Mouse (Mus musculus): ENCODE data around the gene Net1.

DNA sequence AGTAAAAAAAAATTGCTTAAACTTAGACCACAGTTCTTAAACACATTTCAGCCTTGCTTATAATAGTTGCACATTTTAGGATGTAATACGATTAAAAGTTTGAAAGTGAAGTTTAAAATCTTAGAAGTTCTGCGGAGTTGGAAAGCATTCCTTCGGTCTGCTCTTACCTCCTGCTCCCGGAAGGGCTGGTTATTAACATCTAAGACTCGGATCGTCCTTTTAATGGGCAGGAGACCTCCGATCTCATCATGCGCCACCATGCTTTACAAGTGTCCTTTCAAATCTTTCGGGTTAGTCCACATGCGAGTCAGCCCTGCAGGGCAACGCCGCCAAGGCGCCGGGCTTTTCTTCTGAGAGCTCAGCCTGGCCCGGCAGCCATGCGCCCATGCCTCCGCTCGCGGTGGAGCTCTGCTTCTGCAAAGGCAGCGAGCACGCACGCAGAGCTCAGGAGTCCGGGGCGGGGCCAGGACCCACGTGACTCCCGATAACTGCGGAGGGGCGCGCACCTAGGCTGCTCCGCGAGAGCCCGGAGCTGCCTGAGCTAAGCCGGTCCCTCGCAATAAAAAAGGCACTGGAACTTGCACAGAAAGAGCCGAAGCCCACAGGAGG lies 24.8 kb downstream of the Net1 start:
- TF ChIP-seq CTCF (IDR thresholded peaks at IDR 0.05; ENCODE audit: low read depth, low read length) = no peak
- TF ChIP-seq POLR2A (IDR thresholded peaks at IDR 0.05; ENCODE audit: extremely low read depth, insufficient read depth, low read length) = peak; percentile 99

All from liver, adult 2 months (tissue).